Mouse (Mus musculus): Measurements from ENCODE around the gene Ccnj.

Ccnj gene

DNA sequence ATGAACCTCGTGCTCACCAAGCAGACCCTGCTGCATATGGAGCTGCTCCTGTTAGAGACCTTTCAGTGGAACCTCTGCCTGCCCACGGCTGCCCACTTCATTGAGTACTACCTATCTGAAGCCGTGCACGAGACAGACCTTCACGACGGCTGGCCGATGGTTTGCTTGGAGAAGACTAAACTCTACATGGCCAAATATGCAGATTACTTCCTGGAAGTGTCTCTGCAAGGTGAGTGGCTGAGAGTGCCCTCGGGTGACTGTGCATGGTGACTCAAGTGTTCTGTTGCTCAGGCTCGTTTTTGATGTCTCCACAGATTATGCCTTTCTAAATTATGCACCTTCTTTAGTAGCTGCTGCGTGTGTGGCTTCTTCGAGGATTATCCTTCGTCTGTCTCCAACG, 13.7 kb downstream of the Ccnj start:
- no peak for DNase-seq (ENCODE audit: low spot score)

DNA sequence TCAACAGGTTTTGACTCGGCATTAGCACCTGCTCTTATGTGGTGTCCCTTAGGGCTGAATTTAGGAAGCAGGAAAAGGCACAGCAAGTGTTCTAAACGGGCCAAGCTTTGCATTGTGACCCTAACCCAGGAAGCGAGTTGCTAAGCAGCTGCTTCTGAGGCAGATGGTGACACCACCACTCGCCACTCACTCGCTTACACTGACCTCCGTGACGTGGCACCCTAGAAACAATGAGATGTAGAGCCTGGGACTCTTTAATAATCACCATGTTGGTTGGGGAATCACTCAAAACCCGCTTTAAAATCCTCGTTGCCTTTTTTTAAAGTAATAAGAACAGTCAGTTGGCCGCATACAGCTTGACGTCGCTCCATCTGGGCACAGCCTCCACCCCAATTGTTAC, 18.3 kb downstream of the Ccnj start:
- DNase-seq (ENCODE audit: low spot score): no peak

DNA sequence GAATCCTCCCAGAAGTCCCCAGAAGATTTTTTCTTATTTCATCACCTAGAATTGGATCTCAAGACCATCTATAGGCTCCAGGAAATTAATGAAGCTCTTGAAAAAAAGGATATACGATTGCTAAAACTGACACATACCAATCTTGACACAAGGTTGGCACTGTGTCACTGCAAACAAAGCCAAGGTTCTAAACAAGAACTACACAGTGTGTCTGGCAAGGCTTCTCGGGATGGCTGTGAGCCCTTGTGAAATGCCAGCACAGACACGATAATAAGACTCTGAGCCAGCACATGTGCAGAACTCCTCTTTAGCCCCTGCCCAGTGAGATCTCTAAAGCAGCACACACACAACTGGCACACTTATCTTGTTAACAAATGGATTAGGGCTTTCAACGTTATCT, 28.5 kb downstream of the Ccnj start:
- DNase-seq (ENCODE audit: low spot score): no peak

DNA sequence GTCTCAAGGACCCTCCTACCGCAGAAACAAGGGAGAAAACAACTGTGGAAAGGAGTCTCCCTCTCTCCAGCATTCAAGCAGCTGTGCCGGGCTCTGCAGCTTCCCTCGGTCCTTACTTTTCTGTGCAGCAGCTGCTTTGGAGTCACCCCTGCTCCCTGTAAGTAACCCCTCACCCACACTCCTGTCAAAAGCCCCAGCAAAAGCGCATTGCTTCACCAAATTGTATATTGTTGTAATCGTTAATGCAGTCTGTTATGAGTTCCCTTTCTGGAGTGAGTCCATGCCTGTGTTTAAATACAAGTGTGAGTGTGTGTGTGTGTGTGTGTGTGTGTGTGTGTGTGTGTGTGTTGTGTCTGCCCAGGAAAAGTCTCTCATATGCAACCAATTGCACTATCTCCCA, 37.2 kb downstream of the Ccnj start:
- no peak for DNase-seq (ENCODE audit: low spot score)

DNA sequence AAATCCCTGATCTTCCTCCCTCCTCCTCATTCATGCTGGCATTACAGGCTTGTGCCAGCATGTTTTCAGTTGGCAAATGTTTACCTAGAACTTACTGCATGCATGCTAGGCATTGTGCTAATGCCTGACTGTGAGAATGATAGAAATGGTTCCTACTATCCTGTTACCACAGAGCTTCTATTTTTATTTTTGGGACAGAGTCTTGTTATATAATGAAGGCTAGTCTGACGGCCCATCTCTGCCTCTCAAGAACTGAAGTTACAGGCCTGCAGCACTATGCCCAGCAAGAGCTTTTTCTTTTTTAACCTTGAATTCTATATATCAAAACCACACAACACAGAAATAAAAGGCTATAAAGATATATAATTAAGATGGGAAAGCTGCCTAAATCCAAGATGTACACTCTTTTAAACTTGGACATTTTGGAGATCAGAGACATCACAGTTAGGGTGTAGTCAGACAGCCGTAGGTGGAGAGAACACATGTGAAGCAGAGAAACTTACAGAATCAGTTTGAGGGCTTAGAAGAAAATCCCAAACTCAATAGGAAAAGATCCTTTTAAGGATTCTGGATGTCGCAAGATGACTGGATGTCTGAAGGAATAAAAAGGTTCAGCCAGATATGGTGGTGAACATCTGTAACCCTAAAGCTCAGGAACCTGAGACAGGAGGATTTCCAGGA, 38.5 kb downstream of the Ccnj start:
- no peak for DNase-seq (ENCODE audit: low spot score)

DNA sequence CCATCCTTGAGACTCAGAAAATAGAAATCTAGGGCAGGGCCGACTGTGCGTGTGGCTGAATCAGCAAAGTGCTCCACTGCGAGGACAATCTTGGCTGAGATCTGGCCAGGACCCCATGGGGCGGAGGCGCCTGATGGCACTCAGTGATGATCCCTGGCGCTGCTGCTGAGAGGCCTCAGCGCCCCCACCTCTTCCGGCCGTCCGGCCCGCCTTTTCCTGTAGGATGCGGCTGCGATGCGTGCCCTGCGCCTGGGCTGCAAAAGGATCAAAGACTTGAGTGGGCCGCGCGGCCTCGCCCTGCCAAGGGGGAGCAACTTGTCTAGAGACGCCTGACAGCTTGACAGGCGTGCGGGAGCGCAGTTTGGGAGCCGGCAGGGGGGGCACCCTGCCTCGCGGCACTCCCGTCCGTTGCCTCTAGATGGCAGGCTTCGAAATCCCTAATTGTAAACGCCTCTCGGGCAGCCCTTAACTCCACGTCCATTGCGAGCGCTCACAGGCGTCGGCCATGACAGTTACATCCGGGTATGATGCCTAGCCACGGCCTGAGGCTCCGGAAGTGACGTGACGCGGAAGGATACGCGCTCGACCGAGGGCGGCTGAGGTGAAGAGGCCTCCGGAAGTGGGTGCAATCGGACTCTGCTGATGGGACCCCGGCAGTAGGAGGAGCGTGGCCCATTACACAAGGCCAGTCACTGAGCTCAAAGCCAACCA, 42.0 kb downstream of the Ccnj start:
- peak; percentile 87 for DNase-seq (ENCODE audit: low spot score)

DNA sequence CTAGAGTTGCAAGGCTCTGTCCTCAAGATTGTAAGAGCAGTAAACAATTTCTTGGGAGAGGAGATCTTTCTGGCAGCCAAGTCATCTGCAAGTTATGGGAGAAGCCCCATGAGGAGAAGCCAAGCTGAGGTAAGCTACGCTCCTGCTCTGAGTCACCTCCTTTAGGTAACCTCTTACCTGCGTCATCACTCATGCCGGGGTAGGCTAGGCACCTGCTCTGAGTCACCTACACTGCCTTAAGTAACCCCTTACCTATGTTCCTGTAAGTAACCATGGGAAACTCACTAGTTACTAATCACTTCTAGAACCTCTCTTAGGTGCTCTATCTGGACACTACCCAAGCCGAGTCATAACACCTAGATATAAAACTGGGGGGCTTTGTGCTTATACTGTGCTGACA, 50.6 kb downstream of the Ccnj start:
- DNase-seq (ENCODE audit: low spot score): no peak

DNA sequence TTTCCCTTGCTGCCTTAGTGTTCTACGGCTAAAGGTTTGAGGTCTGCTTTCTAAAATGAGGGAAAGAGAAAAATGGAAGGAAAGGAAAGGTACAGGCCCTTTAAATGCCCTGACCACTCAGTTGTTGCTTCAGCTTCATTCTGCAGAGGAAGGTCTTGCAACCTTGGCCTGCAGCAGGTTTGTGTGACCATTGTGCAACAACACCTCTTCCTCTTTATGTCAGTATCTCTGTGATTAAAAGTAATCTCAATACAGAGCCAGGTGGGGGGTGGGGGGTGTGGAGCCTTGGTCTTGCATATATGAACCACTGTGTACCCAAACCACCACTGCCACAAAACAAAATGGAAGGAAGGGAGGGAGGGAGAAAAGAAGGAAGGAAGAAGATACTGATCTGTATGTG, 57.8 kb downstream of the Ccnj start:
- no peak for DNase-seq (ENCODE audit: low spot score)

DNA sequence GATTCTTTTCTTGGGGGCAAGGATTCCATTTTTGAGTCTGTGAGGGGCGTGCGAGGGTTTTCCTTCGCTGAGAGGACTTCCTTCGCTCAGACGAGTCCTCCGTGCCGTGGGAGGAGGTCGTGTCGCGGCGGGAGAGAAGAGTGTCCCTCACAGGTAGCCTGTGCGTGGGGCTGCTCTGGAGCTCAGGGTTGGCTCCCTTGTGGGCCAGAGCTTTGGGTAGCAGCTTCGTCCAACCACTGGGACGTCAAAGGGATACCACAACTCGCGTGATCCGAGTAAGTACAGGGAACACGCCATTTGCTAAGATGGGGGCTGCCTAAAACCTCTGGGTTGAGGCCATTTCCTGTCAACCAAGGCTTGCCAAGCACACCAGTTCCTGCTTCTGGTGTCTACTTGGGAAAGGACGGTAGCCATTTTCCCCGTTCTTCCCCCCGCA, 63.0 kb downstream of the Ccnj start:
- DNase-seq (ENCODE audit: low spot score): no peak

DNA sequence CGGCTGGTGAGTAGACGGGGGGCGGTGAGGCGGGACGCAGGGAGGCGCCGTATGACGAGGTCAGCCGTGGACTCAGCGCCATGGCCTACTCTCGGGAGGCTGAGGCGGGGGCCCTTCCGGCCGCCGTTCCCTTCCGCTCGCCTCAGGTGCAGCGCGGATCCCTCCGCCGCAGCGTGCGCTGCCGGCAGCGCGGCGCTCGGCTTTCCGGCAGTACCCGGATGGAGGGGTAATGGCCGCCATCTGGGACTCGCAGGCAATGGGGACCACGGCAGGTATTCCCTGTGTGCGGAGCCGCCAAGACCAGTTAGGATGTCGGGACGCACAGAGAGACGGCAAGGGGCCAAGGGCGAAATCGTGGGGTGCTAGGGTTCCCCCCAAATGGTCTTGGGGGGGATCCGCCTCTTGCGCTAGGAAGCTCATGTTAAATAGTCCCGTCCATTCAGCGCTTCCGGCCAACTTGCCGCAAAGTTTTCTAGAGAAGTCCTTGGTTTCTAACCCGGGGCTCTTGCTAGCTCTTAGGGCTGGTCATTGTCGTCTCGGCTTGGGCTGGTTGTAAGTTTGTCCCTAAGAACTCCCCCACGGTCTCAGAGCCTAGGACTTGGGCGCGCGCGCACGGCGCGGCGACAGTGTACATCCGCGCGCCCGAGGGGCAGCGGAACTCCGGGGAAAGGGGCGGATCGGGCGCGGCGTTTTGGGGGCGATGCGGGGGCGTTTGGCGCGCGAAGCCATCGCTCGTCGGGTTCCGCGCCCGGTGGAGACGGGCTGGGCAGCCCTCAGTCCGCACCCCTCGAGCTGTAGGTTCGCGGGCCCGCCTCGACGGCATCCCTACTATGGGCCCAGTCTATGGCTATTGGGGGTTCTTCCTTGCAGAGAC, 63.7 kb downstream of the Ccnj start, which contains the start of gene Zfp518a:
TSS of gene Zfp518a (plus strand) at position 187 of the 874 bp plus-strand sequence.
- peak; percentile 83 for DNase-seq (ENCODE audit: low spot score)

DNA sequence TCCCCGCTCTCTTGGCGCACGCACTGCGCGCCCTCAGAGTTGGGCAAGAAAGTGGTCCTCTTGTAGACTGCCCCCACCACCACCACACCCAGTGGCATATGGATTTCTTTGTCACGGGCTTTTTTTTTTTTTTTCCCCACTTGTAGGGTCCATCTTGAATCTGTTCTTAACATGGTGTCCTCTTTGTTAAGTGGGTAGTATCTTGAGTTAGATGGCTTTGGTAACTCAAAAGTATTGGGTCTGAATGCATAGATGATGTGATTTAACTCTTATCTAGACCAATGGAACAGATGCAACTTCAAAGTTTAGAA, 64.3 kb downstream of the Ccnj start:
- no peak for DNase-seq (ENCODE audit: low spot score)

Data from c-Kit-positive CD71-positive TER-119-positive erythroid progenitor cells, embryonic 14.5 days (primary cell).